Mouse (Mus musculus): ENCODE results near the gene Ube4b. TPM values are rescaled to one million over a fixed set of nuclear protein-coding genes. Genes with fewer than 3 reads are reported as not detected.

Ube4b gene
- polyA plus RNA-seq, 1 experiment from 2014 or later: 72.2 TPM

- H3K36me3 ChIP-seq: peaks cover 98% of the 10 kb centered on the region
- DNase-seq (ENCODE audit: low spot score): no peak
- H3K9me3 ChIP-seq (replicated peaks): no peaks in the 10 kb centered on the region
- H3K4me1 ChIP-seq: peaks cover 6% of the 10 kb centered on the region; the same call in 1 of the 2 replicates
- H3K27ac ChIP-seq: no peak overlapping the region
- H3K27me3 ChIP-seq (ENCODE audit: low read depth, poor library complexity, severe bottlenecking): no peaks in the 10 kb centered on the region
- WGBS: 73% methylated on average over 2 of the region's 2 CpGs
- no peak overlapping the region for H3K4me3 ChIP-seq
These were observed 85.9 kb downstream of the Ube4b start for GRCm38 (mm10) chr4:149340680-149341079.

DNA sequence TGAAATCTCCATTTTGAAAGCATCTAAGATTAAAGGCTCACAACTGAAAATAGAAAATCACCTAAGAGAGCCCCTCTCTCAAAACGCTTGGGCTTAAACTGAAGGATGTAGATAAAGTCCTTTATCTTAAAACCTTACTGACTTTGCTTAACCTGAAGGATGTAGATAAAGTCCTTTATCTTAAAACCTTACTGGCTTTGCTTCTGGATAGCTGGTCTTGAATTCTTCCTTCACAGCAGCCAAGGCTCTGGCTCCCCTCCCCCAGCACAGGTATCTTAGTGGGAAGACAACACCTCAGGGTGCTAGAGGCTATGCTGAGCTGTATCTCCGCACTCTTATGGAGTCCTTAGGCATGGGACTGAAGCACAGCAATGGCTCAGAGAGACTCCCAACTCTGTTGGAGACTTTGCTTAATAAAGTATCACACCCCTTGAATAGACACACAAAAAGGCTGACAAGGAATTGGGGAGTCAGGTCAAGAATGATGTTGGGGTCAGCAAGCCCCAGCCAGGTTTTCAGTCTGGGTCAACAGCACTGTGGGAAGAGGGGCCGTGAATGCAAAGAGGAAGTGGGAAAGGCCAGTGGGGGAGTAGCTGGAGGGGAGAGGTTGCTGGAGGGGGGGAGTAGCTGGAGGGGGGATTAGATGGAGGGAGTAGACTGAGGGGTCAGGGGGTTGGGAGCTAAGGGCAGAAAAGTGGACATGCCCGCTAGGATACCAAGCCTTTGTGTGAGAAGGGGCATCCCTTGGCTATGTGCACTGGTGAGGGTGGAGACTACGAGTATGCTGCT, 86.9 kb downstream of the Ube4b start:
- Histone ChIP-seq H3K4me1 (peaks cover 6% of the 10 kb centered on the region; the same call in 1 of the 2 replicates), H3K27me3 (ENCODE audit: low read depth, poor library complexity, severe bottlenecking) (no peaks in the 10 kb centered on the region), H3K36me3 (peaks cover 98% of the 10 kb centered on the region), H3K9me3 (replicated peaks) (no peaks in the 10 kb centered on the region), H3K27ac (no peak overlapping the region), H3K4me3 (no peak overlapping the region)
- WGBS: 79% methylated on average over 5 of the region's 5 CpGs
- DNase-seq (ENCODE audit: low spot score): no peak

- H3K27me3 ChIP-seq (ENCODE audit: low read depth, poor library complexity, severe bottlenecking): no peaks in the 10 kb centered on the region
- WGBS: 86% methylated on average over 2 of the region's 2 CpGs
These were observed 88.4 kb downstream of the Ube4b start for GRCm38 (mm10) chr4:149338137-149338536.

GRCm38 (mm10) chr4:149337353-149337752, 89.2 kb downstream of the Ube4b start:
- WGBS: 81% methylated on average over 9 of the region's 9 CpGs
- Histone ChIP-seq H3K4me1 (peaks cover 6% of the 10 kb centered on the region; the same call in 1 of the 2 replicates), H3K27ac (no peak overlapping the region), H3K27me3 (ENCODE audit: low read depth, poor library complexity, severe bottlenecking) (no peaks in the 10 kb centered on the region), H3K36me3 (peaks cover 98% of the 10 kb centered on the region), H3K4me3 (no peak overlapping the region), H3K9me3 (replicated peaks) (no peaks in the 10 kb centered on the region)
- no peak for DNase-seq (ENCODE audit: low spot score)

More at GRCm38 (mm10) chr4:149338137-149338536, 88.4 kb downstream of the Ube4b start:
- no peak for DNase-seq (ENCODE audit: low spot score)
- no peak overlapping the region for H3K4me3 ChIP-seq
- H3K4me1 ChIP-seq: peaks cover 6% of the 10 kb centered on the region; the same call in 1 of the 2 replicates
- no peaks in the 10 kb centered on the region for H3K9me3 ChIP-seq (replicated peaks)
- peaks cover 98% of the 10 kb centered on the region for H3K36me3 ChIP-seq
- H3K27ac ChIP-seq: no peak overlapping the region

- Histone ChIP-seq H3K27me3 (ENCODE audit: low read depth, poor library complexity, severe bottlenecking) (no peaks in the 10 kb centered on the region), H3K36me3 (peaks cover 98% of the 10 kb centered on the region), H3K27ac (no peak overlapping the region), H3K4me1 (peaks cover 6% of the 10 kb centered on the region; the same call in 1 of the 2 replicates), H3K9me3 (replicated peaks) (no peaks in the 10 kb centered on the region), H3K4me3 (no peak overlapping the region)
- WGBS: 90% methylated on average over 7 of the region's 7 CpGs
- no peak for DNase-seq (ENCODE audit: low spot score)
These were observed 90.2 kb downstream of the Ube4b start for GRCm38 (mm10) chr4:149336302-149336701.

DNA sequence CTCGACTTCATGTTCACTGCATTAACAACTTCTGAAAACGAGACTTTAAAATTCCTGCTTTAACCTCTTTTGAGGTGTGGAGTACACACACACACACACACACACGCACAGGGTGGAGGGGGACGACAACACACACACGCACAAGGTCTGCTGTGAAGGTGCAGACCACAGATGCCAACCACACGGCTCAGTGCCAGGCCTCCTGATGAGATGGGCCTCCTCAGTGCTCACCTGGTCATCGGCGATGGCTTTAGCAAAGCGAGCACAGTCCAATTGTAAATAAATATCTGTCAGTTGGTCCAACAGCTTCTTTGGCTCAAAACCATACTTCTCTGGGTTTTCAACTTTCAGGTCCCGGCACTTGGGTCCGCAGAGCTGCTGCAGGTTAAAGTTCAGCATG, 91.7 kb downstream of the Ube4b start:
- Histone ChIP-seq H3K27me3 (ENCODE audit: low read depth, poor library complexity, severe bottlenecking) (no peaks in the 10 kb centered on the region), H3K4me1 (peaks cover 2% of the 10 kb centered on the region; the same call in 1 of the 2 replicates), H3K36me3 (peaks cover 98% of the 10 kb centered on the region), H3K4me3 (no peak overlapping the region), H3K27ac (no peak overlapping the region), H3K9me3 (replicated peaks) (no peaks in the 10 kb centered on the region)
- 96% methylated on average over 11 of the region's 11 CpGs for WGBS
- DNase-seq (ENCODE audit: low spot score): no peak

DNA sequence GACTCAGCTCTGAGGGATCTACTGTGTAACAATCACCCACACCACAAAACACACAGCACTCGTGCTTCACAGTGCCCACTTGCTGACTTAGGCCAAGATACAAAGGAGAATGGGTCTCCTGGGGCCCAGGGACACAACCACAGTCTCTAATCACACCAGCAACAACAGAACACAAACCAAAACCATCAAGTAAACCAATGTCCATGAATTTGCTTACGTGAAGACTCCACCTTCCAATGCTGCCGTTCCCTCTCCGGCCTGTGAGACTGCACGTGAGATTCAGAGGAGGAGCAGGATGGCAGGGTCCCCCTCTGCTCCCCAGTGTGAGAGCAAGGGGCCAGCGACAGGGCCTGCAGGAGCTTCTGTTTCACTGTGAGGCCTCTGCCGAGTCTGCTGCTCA, 93.8 kb downstream of the Ube4b start:
- Histone ChIP-seq H3K27ac (no peak overlapping the region), H3K9me3 (replicated peaks) (no peaks in the 10 kb centered on the region), H3K36me3 (peaks cover 100% of the 10 kb centered on the region), H3K27me3 (ENCODE audit: low read depth, poor library complexity, severe bottlenecking) (no peaks in the 10 kb centered on the region), H3K4me1 (no peaks in the 10 kb centered on the region), H3K4me3 (no peak overlapping the region)
- DNase-seq (ENCODE audit: low spot score): no peak
- 93% methylated on average over 7 of the region's 7 CpGs for WGBS

GRCm38 (mm10) chr4:149330495-149330894, 96.1 kb downstream of the Ube4b start:
- Histone ChIP-seq H3K36me3 (peaks cover 88% of the 10 kb centered on the region), H3K4me1 (no peaks in the 10 kb centered on the region), H3K27me3 (ENCODE audit: low read depth, poor library complexity, severe bottlenecking) (no peaks in the 10 kb centered on the region), H3K4me3 (no peak overlapping the region), H3K9me3 (replicated peaks) (no peaks in the 10 kb centered on the region), H3K27ac (no peak overlapping the region)
- DNase-seq (ENCODE audit: low spot score): no peak
- WGBS: 96% methylated on average over 5 of the region's 5 CpGs

DNA sequence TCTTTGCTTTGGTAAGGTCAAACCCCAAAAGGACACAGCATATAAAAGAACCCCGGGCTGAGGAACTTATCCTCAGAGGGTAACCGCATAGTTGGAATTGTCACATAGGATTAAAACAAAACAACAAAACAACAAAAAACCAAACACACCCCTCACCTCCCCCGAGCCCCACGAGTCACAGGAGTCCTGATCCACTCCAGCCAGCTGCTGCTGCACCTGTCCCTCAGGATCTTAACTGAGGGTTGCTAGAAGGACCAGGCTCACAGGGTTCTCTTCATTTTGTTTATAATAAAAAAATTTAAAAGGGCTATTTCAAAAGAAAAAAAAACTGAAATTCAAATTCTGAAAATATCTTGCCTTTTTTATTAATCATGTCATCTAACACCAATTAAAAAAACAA, 97.8 kb downstream of the Ube4b start:
- DNase-seq (ENCODE audit: low spot score): no peak
- 92% methylated on average over 4 of the region's 4 CpGs for WGBS
- Histone ChIP-seq H3K27me3 (ENCODE audit: low read depth, poor library complexity, severe bottlenecking) (no peaks in the 10 kb centered on the region), H3K27ac (no peak overlapping the region), H3K4me1 (peaks cover 2% of the 10 kb centered on the region; the same call in 1 of the 2 replicates), H3K36me3 (peaks cover 71% of the 10 kb centered on the region), H3K9me3 (replicated peaks) (no peaks in the 10 kb centered on the region), H3K4me3 (no peak overlapping the region)

DNA sequence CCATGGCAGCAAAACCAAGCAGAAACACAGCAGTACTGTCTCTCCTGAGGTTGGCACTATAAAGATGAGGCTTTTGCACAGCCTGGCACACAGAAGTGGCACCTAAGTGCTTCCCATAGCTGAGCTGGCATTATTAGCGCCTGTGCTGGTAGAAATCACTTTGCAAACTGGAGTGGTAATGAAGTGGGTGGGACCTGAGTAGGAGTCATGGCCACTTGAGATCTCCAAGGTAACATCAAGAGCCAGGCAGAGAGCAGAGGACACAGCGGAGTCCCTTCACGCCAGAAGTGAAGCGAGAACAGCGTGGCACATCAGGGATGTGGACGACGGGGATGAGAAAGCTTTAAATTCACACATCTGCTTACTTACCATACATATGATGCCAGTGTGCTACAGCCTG, 99.3 kb downstream of the Ube4b start:
- WGBS: 94% methylated on average over 7 of the region's 7 CpGs
- H3K9me3 ChIP-seq (replicated peaks): no peaks in the 10 kb centered on the region
- H3K4me3 ChIP-seq: no peak overlapping the region
- no peaks in the 10 kb centered on the region for H3K27me3 ChIP-seq (ENCODE audit: low read depth, poor library complexity, severe bottlenecking)
- H3K4me1 ChIP-seq: peaks cover 12% of the 10 kb centered on the region
- no peak for DNase-seq (ENCODE audit: low spot score)
- no peak overlapping the region for H3K27ac ChIP-seq
- H3K36me3 ChIP-seq: peaks cover 56% of the 10 kb centered on the region

- Histone ChIP-seq H3K4me1 (peaks cover 12% of the 10 kb centered on the region), H3K27me3 (ENCODE audit: low read depth, poor library complexity, severe bottlenecking) (no peaks in the 10 kb centered on the region), H3K36me3 (peaks cover 39% of the 10 kb centered on the region), H3K27ac (no peak overlapping the region), H3K9me3 (replicated peaks) (no peaks in the 10 kb centered on the region), H3K4me3 (no peak overlapping the region)
- DNase-seq (ENCODE audit: low spot score): no peak
- 94% methylated on average over 10 of the region's 10 CpGs for WGBS
These were observed 101.0 kb downstream of the Ube4b start for GRCm38 (mm10) chr4:149325411-149326162.

- no peak overlapping the region for H3K27ac ChIP-seq
- H3K9me3 ChIP-seq (replicated peaks): no peaks in the 10 kb centered on the region
- no peak for DNase-seq (ENCODE audit: low spot score)
- H3K4me1 ChIP-seq: peaks cover 12% of the 10 kb centered on the region
- no peak overlapping the region for H3K4me3 ChIP-seq
- H3K27me3 ChIP-seq (ENCODE audit: low read depth, poor library complexity, severe bottlenecking): no peaks in the 10 kb centered on the region
- 86% methylated on average over 16 of the region's 16 CpGs for WGBS
- H3K36me3 ChIP-seq: peaks cover 21% of the 10 kb centered on the region
These were observed 102.8 kb downstream of the Ube4b start for GRCm38 (mm10) chr4:149323730-149324129.

DNA sequence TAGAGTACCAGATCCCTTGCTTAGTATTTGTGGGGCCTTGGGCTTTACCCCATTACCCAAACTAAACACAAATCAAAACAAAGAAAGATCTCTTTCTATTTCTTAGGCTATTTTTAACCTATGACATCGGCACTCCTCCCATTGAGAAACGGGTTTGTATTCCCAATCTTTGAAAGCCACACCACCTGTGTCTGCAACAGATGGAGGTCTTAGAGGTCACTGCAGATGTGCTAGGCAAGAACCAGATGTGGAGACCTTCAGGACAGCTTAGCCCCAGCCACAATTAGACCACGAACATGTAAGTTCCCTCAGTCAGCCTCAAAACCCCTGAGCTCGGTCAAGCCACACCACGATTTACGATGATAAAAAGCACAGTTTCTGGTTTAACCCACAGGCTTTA, 103.8 kb downstream of the Ube4b start:
- Histone ChIP-seq H3K27ac (no peak overlapping the region; the same call in 1 of the 2 replicates), H3K27me3 (ENCODE audit: low read depth, poor library complexity, severe bottlenecking) (no peaks in the 10 kb centered on the region), H3K4me1 (peaks cover 15% of the 10 kb centered on the region), H3K4me3 (no peak overlapping the region), H3K36me3 (peaks cover 11% of the 10 kb centered on the region), H3K9me3 (replicated peaks) (no peaks in the 10 kb centered on the region)
- WGBS: 67% methylated on average over 6 of the region's 6 CpGs
- DNase-seq (ENCODE audit: low spot score): no peak
